Mouse (Mus musculus) heart, postnatal 14 days (tissue): ENCODE measurements around the gene Gm42715. TPM values are rescaled to one million over a fixed set of nuclear protein-coding genes. Genes with fewer than 3 reads are reported as not detected.

ENCODE experiments used
- DNase-seq, 2 experiments: peaks; one replicate each; pipeline ENCODE4 v3.0.0; 2021 to 2022
- intact Hi-C: fragments of 180-260 bp; cut with DNase I; formaldehyde crosslinking; loops from one replicate; pipeline ENCODE4 v1.15.1; 2025
- microRNA-seq, 2 experiments: library from miRNA; unstranded; fragments of <30 nt; microRNA quantifications; one replicate each; pipeline ENCODE4 v1.2.0; 2021 to 2022
- total RNA-seq, 2 experiments: library from RNA; stranded (reverse); gene quantifications; 2 replicates each; pipeline ENCODE4 v1.2.3; 2021

Gm42715 gene
- total RNA-seq, 2 experiments from 2014 or later: 13.5 to 13.9 TPM

- DNase-seq: no peak
- intact Hi-C loops: loop anchor here (1.0 kb wide), 1 partner anchor 26 kb away; no protein-coding TSS in a partner anchor
These were observed 94.7 kb downstream of the Gm42715 start for GRCm38 (mm10) chr7:127614091-127614490.

- intact Hi-C loops: loop anchor here (1.0 kb wide), 1 partner anchor 26 kb away; no protein-coding TSS in a partner anchor
- DNase-seq: peak; percentile 71 to 73
These were observed 95.1 kb downstream of the Gm42715 start for GRCm38 (mm10) chr7:127614511-127614890.

- DNase-seq: peak; percentile 72 to 84
- intact Hi-C loops: loop anchor here (1.0 kb wide), 1 partner anchor 25 kb away; no protein-coding TSS in a partner anchor
These were observed 95.8 kb downstream of the Gm42715 start, which contains the start of gene Zfp629 for GRCm38 (mm10) chr7:127614891-127615843. Gene Zfp629 (minus strand): TSS chr7:127615797.

GRCm38 (mm10) chr7:127616336-127616735 is 97.0 kb downstream of the Gm42715 start:
- intact Hi-C loops: no loop called here
- DNase-seq: no peak

Small RNAs within 50 kb of the gene (microRNA-seq; reads per million reads assigned to microRNA genes)
- gene Gm47278 (0 reads per million in 2 experiments), gene Mir7060 (0 to 0.24 reads per million in 2 experiments)

Other genes with a start within 250 kb of the Gm42715 start
- 10 to 100 TPM; 29.3 to 30.2 TPM for gene Sephs2, start 245.5 kb upstream of the Gm42715 start, total RNA-seq
- 1 to 10 TPM; 2.0 to 5.7 TPM for gene Itgal, start 223.3 kb upstream of the Gm42715 start, total RNA-seq
- gene Zfp768, start 174.0 kb upstream of the Gm42715 start, total RNA-seq: 10 to 100 TPM; 39.1 to 39.9 TPM
- gene Zfp747, start 143.5 kb upstream of the Gm42715 start, total RNA-seq: 1 to 10 TPM; 4.6 to 5.8 TPM
- 1 to 10 TPM; 2.4 to 3.3 TPM for gene 9130019O22Rik, start 132.4 kb upstream of the Gm42715 start, total RNA-seq
- gene E430018J23Rik, start 126.0 kb upstream of the Gm42715 start, total RNA-seq: 1 to 10 TPM; 3.8 to 4.0 TPM
- gene Zfp764, start 112.8 kb upstream of the Gm42715 start, total RNA-seq: 1 to 10 TPM; 3.4 to 4.1 TPM
- 1 to 10 TPM; 3.2 to 3.4 TPM for gene Zfp688, start 97.5 kb upstream of the Gm42715 start, total RNA-seq
- gene Zfp689, start 70.4 kb upstream of the Gm42715 start, total RNA-seq: 1 to 10 TPM; 1.4 to 1.6 TPM
- gene Prr14, start 60.0 kb upstream of the Gm42715 start, total RNA-seq: 10 to 100 TPM; 25.9 to 29.4 TPM
- gene Fbrs, start 40.4 kb upstream of the Gm42715 start, total RNA-seq: 10 to 100 TPM; 38.4 to 43.1 TPM
- gene Srcap, start 7.6 kb upstream of the Gm42715 start, total RNA-seq: 10 to 100 TPM; 63.6 to 69.2 TPM
- not detected for gene Tmem265, start 41.8 kb downstream of the Gm42715 start, total RNA-seq
- 10 to 100 TPM; 19.2 to 20.2 TPM for gene Phkg2, start 53.8 kb downstream of the Gm42715 start, total RNA-seq
- gene Ccdc189, start 69.0 kb downstream of the Gm42715 start, total RNA-seq: 10 to 100 TPM in 1 of 2 experiments, 1 to 10 TPM in 1; 8.8 to 12.6 TPM
- gene Rnf40, start 69.2 kb downstream of the Gm42715 start, total RNA-seq: 10 to 100 TPM; 46.5 to 53.9 TPM
- 10 to 100 TPM; 28.8 to 29.1 TPM for gene Zfp629, start 96.2 kb downstream of the Gm42715 start, total RNA-seq
- 10 to 100 TPM; 33.5 to 47.3 TPM for gene Bcl7c, start 189.3 kb downstream of the Gm42715 start, total RNA-seq
- gene Ctf1, start 193.2 kb downstream of the Gm42715 start, total RNA-seq: 1 to 10 TPM; 5.0 to 6.0 TPM
- gene Ctf2, start 212.6 kb downstream of the Gm42715 start, total RNA-seq: not detected
- 1 to 10 TPM; 4.8 to 5.7 TPM for gene Fbxl19, start 225.0 kb downstream of the Gm42715 start, total RNA-seq